Mouse (Mus musculus) thymus, adult 2 months (tissue): ENCODE data around the gene Fbxl18. TPM values are rescaled to one million over a fixed set of nuclear protein-coding genes. Genes with fewer than 3 reads are reported as not detected.

Source experiments
- DNase-seq: peaks from one replicate; pipeline ENCODE4 v3.0.0; 2021
- H3K27ac ChIP-seq: fragments of 200-500 bp; 2 replicates; pipeline ENCODE4 v1.5.1; 2012; ENCODE audit warnings: low read length, control low read depth; ENCODE audit not compliant: control insufficient read depth, insufficient read depth
- H3K27me3 ChIP-seq: fragments of 200-500 bp; 2 replicates; pipeline ENCODE4 v1.6.1; 2012; ENCODE audit warnings: mild to moderate bottlenecking, low read length, moderate library complexity, mixed read lengths; ENCODE audit not compliant: control insufficient read depth, insufficient read depth
- H3K36me3 ChIP-seq: fragments of 200-500 bp; 2 replicates; pipeline ENCODE4 v1.6.1; 2012; ENCODE audit warnings: mild to moderate bottlenecking, low read length, moderate library complexity; ENCODE audit not compliant: control insufficient read depth, insufficient read depth
- H3K4me1 ChIP-seq: fragments of 200-500 bp; replicated peaks from 2 replicates; pipeline ENCODE4 v1.6.1; 2012; ENCODE audit warnings: low read length; ENCODE audit not compliant: control insufficient read depth, insufficient read depth
- H3K4me3 ChIP-seq: fragments of 200-500 bp; 2 replicates; pipeline ENCODE4 v1.5.1; 2012; ENCODE audit warnings: mild to moderate bottlenecking, low read length, control low read depth, moderate library complexity; ENCODE audit not compliant: control insufficient read depth, insufficient read depth
- CTCF ChIP-seq: fragments of 200-500 bp; IDR thresholded peaks from 2 replicates; pipeline ENCODE4 v1.5.1; 2012; ENCODE audit warnings: mild to moderate bottlenecking, control low read depth, low read length, moderate library complexity, borderline replicate concordance; ENCODE audit not compliant: control insufficient read depth, poor library complexity, insufficient read depth; ENCODE audit errors: extremely low read depth
- POLR2A ChIP-seq: fragments of 200-500 bp; IDR thresholded peaks from 2 replicates; pipeline ENCODE4 v1.6.1; 2012; ENCODE audit warnings: mild to moderate bottlenecking, low read length, control low read depth, moderate library complexity; ENCODE audit not compliant: control insufficient read depth, poor library complexity, insufficient read depth; ENCODE audit errors: extremely low read depth
- WGBS: fragments of 180-500 bp; shearing (Covaris S2); methylation state at CpG from one replicate; pipeline ENCODE4 v1.1.7; 2018; 5-methylcytosine and 5-hydroxymethylcytosine counted together
- polyA plus RNA-seq: library from polyadenylated mRNA; depleted of rRNA; stranded (reverse); fragments of >200 nt; gene quantifications from 2 replicates; pipeline ENCODE4 v1.2.3, GENCODE M21; 2012; rRNA removed

Gene Fbxl18
- 25.8 and 29.9 TPM in 2 replicates for polyA plus RNA-seq

DNA sequence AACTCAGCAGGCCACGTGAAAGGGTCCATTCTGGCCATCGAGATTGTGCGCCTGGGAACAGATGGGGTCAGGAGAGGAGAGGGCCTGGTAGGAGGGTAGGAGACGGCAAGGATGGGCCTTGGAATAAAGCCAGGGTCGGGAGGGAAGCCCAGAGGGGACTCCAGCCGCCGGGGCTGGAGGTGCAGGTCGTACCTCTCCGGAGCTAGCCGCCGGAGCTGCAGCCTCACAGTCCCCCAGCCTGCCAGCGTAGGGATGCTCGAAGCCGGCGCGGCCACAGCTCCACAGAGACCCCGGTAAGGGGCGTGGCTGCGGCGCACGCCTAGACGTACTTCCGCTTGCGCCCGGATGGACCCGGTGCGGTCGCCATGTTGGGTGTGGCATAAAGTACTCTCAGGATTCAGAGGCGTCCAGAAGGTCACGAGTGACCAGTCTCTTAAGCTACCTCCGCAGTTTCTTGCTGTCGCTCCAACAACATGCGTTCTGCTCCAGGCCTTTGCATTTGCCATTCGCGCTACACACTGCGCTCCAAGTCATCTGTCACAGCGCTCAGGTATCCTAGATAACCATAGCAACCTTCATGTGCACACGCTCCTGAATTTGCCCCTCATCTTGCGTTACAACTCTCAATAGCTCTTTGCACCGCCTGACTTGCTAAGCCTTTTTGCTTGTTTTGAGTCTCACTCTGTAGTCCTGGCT lies at the start of gene Fbxl18:
Gene Fbxl18, minus strand, starts transcription at position 504 of the 696 bp plus-strand sequence.
- peaks cover 31% of the 10 kb centered on the region for H3K4me1 ChIP-seq
- no peak within 1 kb of the TSS for H3K27ac ChIP-seq
- under 1% methylated on average over 40 of the region's 40 CpGs for WGBS
- H3K4me3 ChIP-seq: peak within 1 kb of the TSS; percentile 87
- DNase-seq: peak; percentile 90
- peaks cover 3% of the 10 kb centered on the region; the same call in 1 of the 2 replicates for H3K36me3 ChIP-seq
- TF ChIP-seq CTCF (no peak), POLR2A (no peak; the same call in 1 of the 2 replicates)
- H3K27me3 ChIP-seq: no peaks in the 10 kb centered on the region

DNA sequence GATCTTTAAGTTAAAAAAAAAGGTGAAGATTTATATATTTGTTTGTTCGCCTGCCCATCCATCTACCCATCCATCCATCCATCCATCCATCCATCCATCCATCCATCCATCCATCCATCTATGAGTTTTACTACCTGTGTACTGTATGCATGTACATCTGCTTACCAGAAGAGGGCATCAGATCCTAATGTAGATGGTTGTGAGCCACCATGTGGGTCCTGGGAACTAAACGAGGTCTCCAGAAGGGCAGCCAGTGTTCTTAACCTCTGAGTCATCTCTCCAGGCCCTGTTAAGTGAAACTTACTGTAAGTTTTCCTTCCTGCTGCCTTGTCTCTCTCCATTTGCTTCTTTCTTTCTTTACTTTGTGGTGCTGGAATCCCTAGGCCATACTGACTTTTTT lies 45.2 kb upstream of the Fbxl18 start:
- Histone ChIP-seq H3K4me1 (peaks cover 13% of the 10 kb centered on the region), H3K27me3 (no peaks in the 10 kb centered on the region), H3K27ac (no peak overlapping the region), H3K4me3 (no peak overlapping the region), H3K36me3 (no peaks in the 10 kb centered on the region)
- no peak for DNase-seq
- 75% methylated on average over 2 of the region's 2 CpGs for WGBS
- TF ChIP-seq CTCF: no peak
- no peak for TF ChIP-seq POLR2A

DNA sequence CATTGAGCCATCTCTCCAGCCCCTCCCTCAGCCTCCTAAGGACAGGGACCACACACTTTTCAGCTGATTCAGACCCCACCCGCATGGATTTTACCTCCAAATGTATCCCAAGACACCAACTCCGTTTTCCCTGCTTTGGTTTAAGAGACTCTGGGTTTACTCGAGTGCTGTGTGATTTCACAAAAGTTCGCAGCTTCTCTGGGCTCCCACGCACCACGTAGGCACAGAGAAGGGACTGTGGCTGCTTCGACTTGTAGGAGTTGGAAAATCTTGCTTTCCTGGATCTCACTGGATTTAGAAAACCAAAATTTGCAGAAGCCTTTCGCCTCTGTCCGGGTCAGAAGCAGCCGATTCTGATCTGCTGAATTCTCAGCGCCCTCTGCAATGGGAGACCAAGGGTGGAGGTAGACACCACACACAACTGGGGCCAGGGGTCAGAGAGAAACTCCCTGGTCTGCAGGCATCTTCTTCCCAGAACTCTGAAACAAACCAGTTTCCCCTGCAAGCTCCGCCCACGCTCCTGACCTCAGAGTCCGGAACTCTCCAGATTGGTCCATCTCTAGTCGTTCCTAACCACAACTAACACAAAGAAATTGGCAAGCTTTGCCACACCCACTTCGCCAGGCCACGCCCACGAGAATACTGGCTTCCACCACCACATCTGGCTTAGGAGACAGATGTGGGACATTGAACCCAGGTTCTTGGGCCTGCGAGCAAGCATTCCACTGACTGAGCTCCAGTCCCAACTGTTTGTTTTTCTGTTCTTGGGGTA lies 42.9 kb upstream of the Fbxl18 start:
- Histone ChIP-seq H3K27ac (no peak overlapping the region), H3K27me3 (no peaks in the 10 kb centered on the region), H3K4me1 (peaks cover 13% of the 10 kb centered on the region), H3K4me3 (no peak overlapping the region), H3K36me3 (no peaks in the 10 kb centered on the region)
- peak; percentile 44 for DNase-seq
- TF ChIP-seq CTCF (no peak), POLR2A (no peak)
- WGBS: 39% methylated on average over 19 of the region's 19 CpGs

DNA sequence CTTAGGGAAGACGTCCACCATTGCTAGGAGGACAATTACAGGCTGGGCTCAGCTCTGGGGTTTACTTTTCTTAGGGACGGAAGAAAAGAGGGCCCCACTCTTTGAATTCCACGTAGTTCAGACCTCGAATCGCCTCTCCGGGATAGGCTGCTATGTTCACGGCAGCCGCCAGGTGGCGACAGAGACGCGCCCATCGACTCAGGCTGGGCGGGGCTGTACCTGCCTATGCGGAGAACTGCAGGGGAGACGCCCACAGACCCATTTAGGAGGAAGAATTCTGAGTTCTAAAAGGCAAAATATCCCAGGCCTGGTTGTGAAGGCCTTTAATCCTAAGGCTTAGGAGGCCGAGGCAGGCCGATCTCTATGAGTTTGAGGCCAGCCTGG lies 41.1 kb upstream of the Fbxl18 start:
- Histone ChIP-seq H3K36me3 (no peaks in the 10 kb centered on the region), H3K27ac (no peak overlapping the region), H3K4me1 (peaks cover 27% of the 10 kb centered on the region), H3K27me3 (no peaks in the 10 kb centered on the region), H3K4me3 (no peak overlapping the region)
- DNase-seq: peak; percentile 87
- 9% methylated on average over 17 of the region's 17 CpGs for WGBS
- no peak for TF ChIP-seq POLR2A
- TF ChIP-seq CTCF: peak; percentile 97

DNA sequence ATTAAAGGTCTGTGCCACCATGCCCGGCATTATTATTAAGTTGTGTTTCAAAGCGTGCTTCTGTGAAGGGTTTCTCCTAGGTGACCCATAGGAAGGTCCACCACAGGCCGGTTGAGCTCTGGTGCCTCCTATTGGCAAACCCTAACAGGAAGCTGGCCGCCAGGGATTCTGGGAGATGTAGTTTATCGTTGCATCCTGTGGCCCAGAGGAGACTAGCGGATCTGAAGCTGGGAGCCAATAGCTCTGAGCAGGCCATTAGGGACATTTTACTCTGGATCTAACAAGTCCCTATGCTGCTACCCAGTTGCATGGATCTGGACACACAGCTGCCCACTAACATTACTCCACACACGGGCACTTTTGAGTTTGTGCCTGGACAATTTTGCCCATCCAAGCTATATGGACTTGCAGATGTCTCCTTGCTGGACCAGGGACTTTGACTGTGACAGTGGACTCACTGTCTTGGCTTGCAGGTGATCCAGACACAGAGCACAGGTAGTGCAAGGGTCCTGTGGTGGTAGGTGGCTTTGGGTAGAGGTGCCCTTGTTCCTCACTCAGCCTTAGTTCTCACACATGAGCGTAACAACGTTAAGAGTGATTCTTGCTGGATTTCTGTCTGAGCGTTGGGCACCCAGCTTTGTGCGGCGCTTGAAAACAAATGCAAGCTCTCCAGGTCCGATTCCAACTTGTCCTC lies 40.6 kb upstream of the Fbxl18 start:
- H3K27me3 ChIP-seq: no peaks in the 10 kb centered on the region
- no peaks in the 10 kb centered on the region for H3K36me3 ChIP-seq
- DNase-seq: peak; percentile 50
- no peak for TF ChIP-seq POLR2A
- no peak for TF ChIP-seq CTCF
- WGBS: 55% methylated on average over 13 of the region's 13 CpGs
- peaks cover 31% of the 10 kb centered on the region for H3K4me1 ChIP-seq
- H3K27ac ChIP-seq: no peak overlapping the region
- H3K4me3 ChIP-seq: no peak overlapping the region

DNA sequence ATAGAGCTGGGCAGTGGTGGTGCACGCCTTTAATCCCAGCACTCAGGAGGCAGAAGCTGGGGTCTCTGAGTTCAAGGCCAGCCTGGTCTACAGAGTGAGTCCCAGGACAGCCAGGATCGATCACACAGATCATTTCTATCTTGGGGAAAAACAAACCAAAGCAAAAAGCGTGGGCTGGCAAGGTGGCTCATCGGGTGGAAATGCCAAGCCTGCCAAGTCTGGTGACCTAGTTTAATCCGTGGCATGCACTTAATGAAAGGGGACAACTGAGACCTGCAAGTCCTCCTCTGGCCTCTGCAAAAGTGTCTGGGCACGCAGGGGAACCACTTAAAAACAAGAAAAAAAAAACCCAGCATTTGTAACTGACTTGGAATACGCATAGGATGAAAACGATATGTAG lies 37.5 kb upstream of the Fbxl18 start:
- Histone ChIP-seq H3K4me1 (peaks cover 33% of the 10 kb centered on the region), H3K27me3 (no peaks in the 10 kb centered on the region), H3K27ac (no peak overlapping the region), H3K36me3 (no peaks in the 10 kb centered on the region), H3K4me3 (no peak overlapping the region)
- 71% methylated on average over 8 of the region's 8 CpGs for WGBS
- no peak for TF ChIP-seq POLR2A
- no peak for TF ChIP-seq CTCF
- no peak for DNase-seq
